ENCODE assay signal across 22 mouse cellular contexts in the genomic region with DNA sequence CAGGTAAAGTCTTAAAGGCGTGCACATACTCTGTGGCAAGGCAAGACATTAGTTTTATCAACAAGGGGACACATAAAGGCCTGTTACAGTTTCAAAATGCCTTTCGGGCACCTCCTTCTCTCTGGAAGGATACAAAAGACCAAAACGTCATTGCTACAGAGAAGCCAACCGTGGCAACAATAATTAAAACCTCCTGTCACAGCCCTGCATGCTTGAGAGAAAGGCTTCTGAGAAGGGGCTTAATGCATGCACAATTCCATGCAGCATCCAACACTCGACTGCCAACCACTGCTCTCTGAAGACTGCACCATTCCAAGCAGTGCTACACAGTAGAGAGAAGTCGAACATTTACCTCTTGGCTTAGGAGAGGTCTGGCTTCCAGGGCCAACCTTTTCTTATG.
"Had no signal": no experiment of that assay in that cellular context is flagged by ENCODE, and none has a peak within 500 bp of the region (broad histone marks: within the 10 kb centered on the region; RNA-seq: fewer than 3 reads in every experiment).

No protein-coding gene starts in this region.

- H3K4me3 ChIP-seq: layer of hippocampus, adult 2 months; limb, embryonic 12.5 days; liver, embryonic 12.5 days; liver, embryonic 15.5 days; lung, embryonic 15.5 days; megakaryocyte, embryonic 14.5 days; midbrain, embryonic 10.5 days; midbrain, embryonic 13.5 days; myocyte; neural tube, embryonic 13.5 days; stomach, embryonic 15.5 days had no signal

- ATAC-seq: liver, embryonic 12.5 days; midbrain, embryonic 13.5 days; midbrain, embryonic 16.5 days had no signal

- H3K4me2 ChIP-seq: limb, embryonic 12.5 days; liver, embryonic 12.5 days; liver, embryonic 15.5 days; lung, embryonic 15.5 days; midbrain, embryonic 13.5 days; neural tube, embryonic 13.5 days; stomach, embryonic 15.5 days had no signal

- H3K9ac ChIP-seq: limb, embryonic 12.5 days; liver, embryonic 12.5 days; liver, embryonic 15.5 days; lung, embryonic 15.5 days; midbrain, embryonic 13.5 days; neural tube, embryonic 13.5 days; stomach, embryonic 15.5 days had no signal

- DNase-seq: kidney, adult 2 months; layer of hippocampus, adult 9-11 months; liver; lung, adult 18-20 months; lung, postnatal 10 days; lung, postnatal 36 days; retina, postnatal 1 day; right cerebral cortex, postnatal 25 days; spleen, adult 18-20 months; thymus, postnatal 25 days had no signal

- H3K9me3 ChIP-seq: limb, embryonic 12.5 days; liver, embryonic 12.5 days; liver, embryonic 15.5 days; lung, embryonic 15.5 days; megakaryocyte, embryonic 14.5 days; midbrain, embryonic 10.5 days; midbrain, embryonic 13.5 days; neural tube, embryonic 13.5 days; stomach, embryonic 15.5 days had no signal

- H3K27ac ChIP-seq: layer of hippocampus, adult 2 months; limb, embryonic 12.5 days; liver, embryonic 12.5 days; liver, embryonic 15.5 days; lung, embryonic 15.5 days; midbrain, embryonic 10.5 days; midbrain, embryonic 13.5 days; neural tube, embryonic 13.5 days; stomach, embryonic 15.5 days had no signal

- H3K4me1 ChIP-seq: limb, embryonic 12.5 days; liver, embryonic 12.5 days; liver, embryonic 15.5 days; lung, embryonic 15.5 days; stomach, embryonic 15.5 days had no signal

- H3K27me3 ChIP-seq: limb, embryonic 12.5 days; liver, embryonic 12.5 days; liver, embryonic 15.5 days; lung, embryonic 15.5 days; megakaryocyte, embryonic 14.5 days; midbrain, embryonic 13.5 days; neural tube, embryonic 13.5 days; stomach, embryonic 15.5 days had no signal
